Mouse (Mus musculus) heart, postnatal 0 days (tissue): ENCODE results near the gene Aldh3a2. TPM values are rescaled to one million over a fixed set of nuclear protein-coding genes. Genes with fewer than 3 reads are reported as not detected.

ENCODE experiments used
- ATAC-seq: fragments of 200-750 bp; cut with Nextera tagmentation; 2 replicates; pipeline ENCODE4 v1.8.0; 2017; ENCODE audit warnings: low read depth, moderate number of reproducible peaks, moderate library complexity; ENCODE audit not compliant: insufficient read depth
- DNase-seq: peaks from one replicate; pipeline ENCODE4 v3.0.0-alpha.2; 2016; ENCODE audit warnings: low spot score
- H3K27ac ChIP-seq: fragments of 300-500 bp; sonication (generic); 2 replicates; pipeline ENCODE4 v1.5.1; 2014; ENCODE audit warnings: low read depth, mild to moderate bottlenecking
- H3K27me3 ChIP-seq: fragments of 300-500 bp; sonication (generic); 2 replicates; pipeline ENCODE4 v1.6.1; 2014; ENCODE audit warnings: low read length, mixed read lengths; ENCODE audit not compliant: control insufficient read depth, insufficient read depth
- H3K36me3 ChIP-seq: fragments of 300-500 bp; sonication (generic); replicated peaks from 2 replicates; pipeline ENCODE4 v1.6.1; 2014; ENCODE audit warnings: low read length, mixed read lengths; ENCODE audit not compliant: control insufficient read depth, insufficient read depth
- H3K4me1 ChIP-seq: fragments of 300-500 bp; sonication (generic); 2 replicates; pipeline ENCODE4 v1.6.1; 2014; ENCODE audit warnings: antibody characterized with exemption; ENCODE audit not compliant: control insufficient read depth, insufficient read depth
- H3K4me2 ChIP-seq: fragments of 300-500 bp; sonication (generic); 2 replicates; pipeline ENCODE4 v1.6.1; 2014; ENCODE audit warnings: low read depth, mild to moderate bottlenecking, low read length, moderate library complexity
- H3K4me3 ChIP-seq: fragments of 300-500 bp; sonication (generic); 2 replicates; pipeline ENCODE4 v1.5.1; 2014; ENCODE audit warnings: low read depth, low read length
- H3K9ac ChIP-seq: fragments of 300-500 bp; sonication (generic); replicated peaks from 2 replicates; pipeline ENCODE4 v1.6.1; 2014; ENCODE audit warnings: low read depth, low read length, mixed read lengths
- H3K9me3 ChIP-seq: fragments of 300-500 bp; sonication (generic); replicated peaks from 2 replicates; pipeline ENCODE4 v1.6.1; 2016; ENCODE audit warnings: low read length; ENCODE audit not compliant: control insufficient read depth
- CTCF ChIP-seq: IDR thresholded peaks from 2 replicates; pipeline ENCODE4 v1.5.1; 2016; ENCODE audit warnings: antibody characterized with exemption, control low read depth, low read depth
- EP300 ChIP-seq: IDR thresholded peaks from 2 replicates; pipeline ENCODE4 v1.6.1; 2016; ENCODE audit warnings: antibody characterized with exemption, low read depth
- WGBS: fragments of 180-500 bp; shearing (Covaris S2); extraction: QIAGEN DNeasy Blood & Tissue Kit; methylation state at CpG from one replicate; pipeline ENCODE4 v1.1.7; 2014; 5-methylcytosine and 5-hydroxymethylcytosine counted together
- polyA plus RNA-seq: library from polyadenylated mRNA; unstranded; fragments of >200 nt; fragmentation: Nextera tagmentation; extraction: Ambion mirVana; gene quantifications from 2 replicates; pipeline ENCODE4 v1.2.1, GENCODE M21; 2015
- total RNA-seq: library from RNA; depleted of rRNA; stranded (reverse); fragments of >200 nt; gene quantifications from 2 replicates; pipeline ENCODE4 v1.2.3, GENCODE M21; 2014; ENCODE audit warnings: low replicate concordance; rRNA removed

Gene Aldh3a2
- total RNA-seq, result 36.0 and 48.9 TPM in 2 replicates
- polyA plus RNA-seq, result 28.6 and 29.1 TPM in 2 replicates

DNA sequence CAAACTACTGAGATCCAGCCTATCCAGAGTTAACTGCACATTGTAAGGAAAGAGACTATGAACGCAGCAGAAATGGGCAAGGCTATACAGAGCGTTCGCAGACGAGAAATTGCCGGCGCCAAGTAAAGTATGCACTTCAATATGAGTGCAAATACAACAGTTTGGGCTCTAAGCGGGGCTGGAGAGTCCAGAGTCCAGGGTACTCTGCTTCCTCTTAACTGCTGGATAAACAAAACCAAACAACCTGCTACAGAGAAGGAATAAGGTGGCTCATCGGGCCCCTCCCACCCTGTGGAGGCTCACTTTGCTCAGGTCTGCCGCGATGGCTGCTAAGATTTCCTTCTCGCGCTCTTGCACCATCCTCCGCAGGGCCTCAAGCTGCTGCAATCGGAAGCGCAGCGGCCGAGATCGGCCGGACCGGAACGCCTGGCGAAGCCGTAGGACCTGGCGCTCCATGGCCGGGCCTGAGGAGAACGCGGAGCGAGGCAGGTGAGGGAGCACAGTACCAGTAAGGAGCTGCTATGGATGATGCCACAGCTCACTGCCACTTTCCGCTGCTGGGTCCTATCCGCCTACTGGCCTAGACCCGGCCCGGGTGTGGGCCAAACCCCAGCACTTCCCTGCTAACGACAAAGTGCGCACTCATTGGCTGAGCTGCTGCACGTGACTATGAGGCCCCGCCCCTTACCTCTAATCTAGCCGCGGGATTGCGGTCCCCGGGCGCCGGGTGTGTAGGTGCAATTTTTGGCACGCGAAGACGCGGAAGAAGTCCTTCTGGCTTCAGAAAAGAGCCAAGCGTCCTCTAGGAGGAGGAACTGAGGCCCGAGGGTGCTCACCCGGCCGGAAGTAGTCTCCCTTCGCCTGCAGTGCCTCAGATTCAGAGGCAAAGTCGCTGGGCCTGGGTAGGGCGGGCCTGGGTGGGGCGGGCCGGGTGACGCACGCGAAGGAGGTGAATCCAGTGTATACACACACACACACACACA is at the start of gene Aldh3a2:
Aldh3a2 (minus strand) TSS at position 914 of the 983 bp plus-strand sequence.
- H3K36me3 ChIP-seq, result peaks cover 33% of the 10 kb centered on the region
- peak; percentile 99 for ATAC-seq
- H3K27ac ChIP-seq, result peak within 1 kb of the TSS; percentile 95
- H3K9ac ChIP-seq, result peak within 1 kb of the TSS; percentile 76
- peak; percentile 96 for DNase-seq
- H3K27me3 ChIP-seq, result no peaks in the 10 kb centered on the region
- H3K9me3 ChIP-seq, result no peaks in the 10 kb centered on the region
- TF ChIP-seq CTCF (no peak), EP300 (0 out of 2 replicates have a peak, but pooled peaks have one; percentile 28)
- H3K4me2 ChIP-seq, result peak within 1 kb of the TSS; percentile 60
- H3K4me3 ChIP-seq, result peak within 1 kb of the TSS; percentile 75
- WGBS, result under 1% methylated on average over 58 of the region's 58 CpGs
- H3K4me1 ChIP-seq, result no peaks in the 10 kb centered on the region

GRCm38 (mm10) chr11:61316864-61317263 is 49.6 kb upstream of the Aldh3a2 start:
- Histone ChIP-seq H3K4me1 (0 out of 2 replicates have a peak, but pooled peaks cover 11% of the 10 kb centered on the region), H3K27ac (no peak overlapping the region), H3K27me3 (no peaks in the 10 kb centered on the region), H3K9me3 (no peaks in the 10 kb centered on the region), H3K9ac (no peak overlapping the region), H3K4me3 (no peak overlapping the region), H3K36me3 (no peaks in the 10 kb centered on the region), H3K4me2 (no peak overlapping the region)
- WGBS, result 33% methylated on average over 2 of the region's 2 CpGs
- ATAC-seq, result no peak
- DNase-seq, result no peak
- TF ChIP-seq CTCF (no peak), EP300 (no peak)

DNA sequence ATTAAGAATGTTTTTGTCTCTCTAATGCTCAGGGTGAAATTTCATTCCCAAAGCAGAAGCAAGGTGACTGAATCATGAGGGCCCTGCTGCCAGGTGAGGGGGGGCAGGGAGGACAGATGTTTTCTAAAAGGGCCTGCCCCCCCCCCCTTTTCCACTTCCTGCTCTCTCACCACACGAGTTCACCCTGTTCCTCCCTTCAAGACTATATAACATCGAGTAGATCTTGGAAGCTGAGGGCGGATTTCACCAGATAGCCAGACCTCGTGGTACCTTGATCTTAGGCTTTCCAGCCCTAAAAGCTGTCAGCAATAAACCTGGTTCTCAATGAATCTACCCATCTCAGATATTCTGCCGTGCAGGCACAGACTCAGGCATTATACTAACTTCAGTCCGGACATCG is 43.1 kb upstream of the Aldh3a2 start:
- TF ChIP-seq CTCF (no peak), EP300 (no peak)

GRCm38 (mm10) chr11:61309831-61310230 is 42.6 kb upstream of the Aldh3a2 start:
- TF ChIP-seq EP300 (no peak), CTCF (no peak)
- Histone ChIP-seq H3K4me1 (no peaks in the 10 kb centered on the region; the same call in 1 of the 2 replicates), H3K27ac (no peak overlapping the region), H3K9me3 (no peaks in the 10 kb centered on the region), H3K4me3 (no peak overlapping the region), H3K27me3 (no peaks in the 10 kb centered on the region), H3K9ac (no peak overlapping the region), H3K36me3 (no peaks in the 10 kb centered on the region), H3K4me2 (no peak overlapping the region)
- ATAC-seq (no peak), DNase-seq (no peak)
- WGBS, result 67% methylated on average over 12 of the region's 12 CpGs

More for the DNA sequence above, 43.1 kb upstream of the Aldh3a2 start:
- no peak overlapping the region for H3K9ac ChIP-seq
- H3K4me2 ChIP-seq, result no peak overlapping the region
- H3K9me3 ChIP-seq, result no peaks in the 10 kb centered on the region
- ATAC-seq (no peak), DNase-seq (no peak)
- WGBS, result 62% methylated on average over 7 of the region's 7 CpGs
- H3K36me3 ChIP-seq, result no peaks in the 10 kb centered on the region
- no peak overlapping the region for H3K4me3 ChIP-seq
- H3K4me1 ChIP-seq, result no peaks in the 10 kb centered on the region; the same call in 1 of the 2 replicates
- no peaks in the 10 kb centered on the region for H3K27me3 ChIP-seq
- no peak overlapping the region for H3K27ac ChIP-seq

GRCm38 (mm10) chr11:61307795-61308194 is 40.5 kb upstream of the Aldh3a2 start:
- Histone ChIP-seq H3K4me2 (no peak overlapping the region), H3K4me3 (no peak overlapping the region), H3K27me3 (no peaks in the 10 kb centered on the region), H3K36me3 (no peaks in the 10 kb centered on the region), H3K27ac (no peak overlapping the region), H3K9me3 (no peaks in the 10 kb centered on the region), H3K9ac (no peak overlapping the region), H3K4me1 (no peaks in the 10 kb centered on the region; the same call in 1 of the 2 replicates)
- TF ChIP-seq CTCF (no peak), EP300 (no peak)
- ATAC-seq (no peak), DNase-seq (no peak)
- 36% methylated on average over 7 of the region's 7 CpGs for WGBS
